Mouse (Mus musculus): Measurements from ENCODE around the gene Usp19. TPM values are rescaled to one million over a fixed set of nuclear protein-coding genes. Genes with fewer than 3 reads are reported as not detected.

The Usp19 gene
- 100 to 1,000 TPM in 1 of 2 experiments, 10 to 100 TPM in 1; 63.7 to 115 TPM for polyA plus RNA-seq (2017; shearing (Covaris generic))

GRCm38 (mm10) chr9:108490559-108491285 is at the start of gene Usp19:
Gene Usp19, plus strand, starts transcription at chr9:108490602.

GRCm38 (mm10) chr9:108460319-108461178 is 29.9 kb upstream of the Usp19 start, which contains the start of gene Ccdc71:
Gene Ccdc71, plus strand, starts transcription at chr9:108460527.

GRCm38 (mm10) chr9:108461181-108461631 is 29.2 kb upstream of the Usp19 start, which contains the start of gene Klhdc8b:
Gene Klhdc8b, minus strand, starts transcription at chr9:108461581.

GRCm38 (mm10) chr9:108479721-108480351 is 10.6 kb upstream of the Usp19 start, which contains the start of gene Lamb2:
Gene Lamb2, plus strand, starts transcription at chr9:108479736.

GRCm38 (mm10) chr9:108507619-108508434 is 17.4 kb downstream of the Usp19 start, which contains the start of gene Qars:
Gene Qars, plus strand, starts transcription at chr9:108507706.

GRCm38 (mm10) chr9:108516380-108517251 is 26.2 kb downstream of the Usp19 start, which contains the start of gene Qrich1:
Gene Qrich1, plus strand, starts transcription at chr9:108516806.

Other genes with a start within 250 kb of the Usp19 start
- gene Dag1, start 226.6 kb upstream of the Usp19 start, polyA plus RNA-seq (2017; shearing (Covaris generic)): 10 to 100 TPM in 1 of 2 experiments, 1 to 10 TPM in 1; 6.0 to 11.8 TPM
- 1 to 10 TPM; 1.2 to 1.6 TPM for gene Nicn1, start 200.2 kb upstream of the Usp19 start, polyA plus RNA-seq (2017; shearing (Covaris generic))
- gene Amt, start 193.7 kb upstream of the Usp19 start, polyA plus RNA-seq (2017; shearing (Covaris generic)): under 1 TPM; 0.11 to 0.28 TPM
- gene Rhoa, start 184.5 kb upstream of the Usp19 start, polyA plus RNA-seq (2017; shearing (Covaris generic)): 100 to 1,000 TPM; 398 to 425 TPM
- 10 to 100 TPM; 11.1 to 20.6 TPM for gene Tcta, start 184.4 kb upstream of the Usp19 start, polyA plus RNA-seq (2017; shearing (Covaris generic))
- gene Gpx1, start 151.7 kb upstream of the Usp19 start, polyA plus RNA-seq (2017; shearing (Covaris generic)): 100 to 1,000 TPM; 592 to 659 TPM
- 100 to 1,000 TPM; 119 to 134 TPM for gene Usp4, start 142.7 kb upstream of the Usp19 start, polyA plus RNA-seq (2017; shearing (Covaris generic))
- under 1 TPM; 0.59 to 0.82 TPM for gene 1700102P08Rik, start 97.8 kb upstream of the Usp19 start, polyA plus RNA-seq (2017; shearing (Covaris generic))
- under 1 TPM in 1 of 2 experiments, not detected in 1; 0.14 TPM for gene Ccdc36, start 62.1 kb upstream of the Usp19 start, polyA plus RNA-seq (2017; shearing (Covaris generic))
- gene BC048562, start 54.1 kb upstream of the Usp19 start, polyA plus RNA-seq (2017; shearing (Covaris generic)): not detected
- 10 to 100 TPM; 35.6 to 46.5 TPM for gene Ccdc71, start 30.1 kb upstream of the Usp19 start, polyA plus RNA-seq (2017; shearing (Covaris generic))
- gene Klhdc8b, start 29.0 kb upstream of the Usp19 start, polyA plus RNA-seq (2017; shearing (Covaris generic)): 1 to 10 TPM; 6.5 to 9.8 TPM
- under 1 TPM; 0.12 to 0.41 TPM for gene Lamb2, start 10.9 kb upstream of the Usp19 start, polyA plus RNA-seq (2017; shearing (Covaris generic))
- 100 to 1,000 TPM; 105 to 107 TPM for gene Qars, start 17.1 kb downstream of the Usp19 start, polyA plus RNA-seq (2017; shearing (Covaris generic))
- 100 to 1,000 TPM; 142 TPM for gene Qrich1, start 26.2 kb downstream of the Usp19 start, polyA plus RNA-seq (2017; shearing (Covaris generic))
- 100 to 1,000 TPM in 1 of 2 experiments, 10 to 100 TPM in 1; 75.1 to 125 TPM for gene Impdh2, start 69.7 kb downstream of the Usp19 start, polyA plus RNA-seq (2017; shearing (Covaris generic))
- 10 to 100 TPM; 56.3 to 86.8 TPM for gene Ndufaf3, start 76.8 kb downstream of the Usp19 start, polyA plus RNA-seq (2017; shearing (Covaris generic))
- 10 to 100 TPM; 71.9 to 82.4 TPM for gene Dalrd3, start 79.3 kb downstream of the Usp19 start, polyA plus RNA-seq (2017; shearing (Covaris generic))
- gene Wdr6, start 88.1 kb downstream of the Usp19 start, polyA plus RNA-seq (2017; shearing (Covaris generic)): 10 to 100 TPM; 38.1 to 65.1 TPM
- gene P4htm, start 107.1 kb downstream of the Usp19 start, polyA plus RNA-seq (2017; shearing (Covaris generic)): 10 to 100 TPM in 1 of 2 experiments, 1 to 10 TPM in 1; 8.7 to 11.6 TPM
- 10 to 100 TPM; 70.9 to 80.2 TPM for gene Arih2, start 158.8 kb downstream of the Usp19 start, polyA plus RNA-seq (2017; shearing (Covaris generic))
- 10 to 100 TPM; 76.3 to 95.7 TPM for gene Slc25a20, start 171.5 kb downstream of the Usp19 start, polyA plus RNA-seq (2017; shearing (Covaris generic))
- gene Prkar2a, start 198.7 kb downstream of the Usp19 start, polyA plus RNA-seq (2017; shearing (Covaris generic)): 10 to 100 TPM in 1 of 2 experiments, 1 to 10 TPM in 1; 9.3 to 17.8 TPM